In the genomic region with DNA sequence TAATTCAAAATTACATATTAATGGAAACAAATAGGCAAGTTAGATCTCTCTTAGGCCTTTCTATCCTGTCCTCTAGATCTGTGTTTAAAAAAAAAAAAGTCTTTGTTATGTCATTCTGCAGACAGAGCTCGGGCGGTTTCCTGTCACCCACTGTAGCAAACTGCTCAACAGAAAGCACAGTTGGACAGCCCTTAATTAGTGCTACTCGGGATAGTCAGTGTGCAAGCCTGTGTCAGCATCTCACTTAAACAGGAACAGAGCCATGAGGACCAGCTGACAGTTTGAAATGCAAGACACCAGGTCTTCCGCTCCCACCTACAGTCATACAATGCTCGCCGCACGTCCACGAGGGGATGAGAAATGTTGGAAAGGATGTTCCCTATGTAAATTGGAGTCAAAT, we compare ENCODE assay signal across 18 mouse cellular contexts.
"Had no signal": no experiment of that assay in that cellular context is flagged by ENCODE, and none has a peak within 500 bp of the region (broad histone marks: within the 10 kb centered on the region; RNA-seq: fewer than 3 reads in every experiment).

No protein-coding gene starts in this region.

- H3K27ac ChIP-seq: kidney, embryonic 15.5 days; limb, embryonic 15.5 days; liver, embryonic 12.5 days; macrophage; neural tube, embryonic 15.5 days; stomach, embryonic 15.5 days had no signal

- H3K9me3 ChIP-seq: kidney, embryonic 15.5 days; limb, embryonic 15.5 days; liver, embryonic 12.5 days; megakaryocyte, embryonic 14.5 days; neural tube, embryonic 15.5 days; stomach, embryonic 15.5 days had no signal

- ATAC-seq: intestine, embryonic 16.5 days; liver, embryonic 12.5 days had no signal

- H3K4me3 ChIP-seq: kidney, embryonic 15.5 days; limb, embryonic 15.5 days; liver, embryonic 12.5 days; megakaryocyte, embryonic 14.5 days; myocyte; neural tube, embryonic 15.5 days; stomach, embryonic 15.5 days had no signal

- DNase-seq: kidney, adult 2 months; kidney, postnatal 14 days; layer of hippocampus, postnatal 36 days; lung, embryonic 14.5 days; lung, postnatal 14 days; right cerebral cortex, postnatal 4 days; spleen, adult 18-20 months; thymus, adult 2 months; thymus, postnatal 4 days had no signal

- H3K4me2 ChIP-seq: kidney, embryonic 15.5 days; limb, embryonic 15.5 days; liver, embryonic 12.5 days; lung, embryonic 14.5 days; neural tube, embryonic 15.5 days; stomach, embryonic 15.5 days had no signal

- H3K9ac ChIP-seq: kidney, embryonic 15.5 days; limb, embryonic 15.5 days; liver, embryonic 12.5 days; lung, embryonic 14.5 days; neural tube, embryonic 15.5 days; stomach, embryonic 15.5 days had no signal

- H3K27me3 ChIP-seq: kidney, embryonic 15.5 days; limb, embryonic 15.5 days; liver, embryonic 12.5 days; megakaryocyte, embryonic 14.5 days; neural tube, embryonic 15.5 days; stomach, embryonic 15.5 days had no signal

- H3K4me1 ChIP-seq: kidney, embryonic 15.5 days; limb, embryonic 15.5 days; liver, embryonic 12.5 days; megakaryocyte, embryonic 14.5 days; neural tube, embryonic 15.5 days; stomach, embryonic 15.5 days had no signal

- H3K36me3 ChIP-seq: kidney, embryonic 15.5 days; limb, embryonic 15.5 days; liver, embryonic 12.5 days; neural tube, embryonic 15.5 days; stomach, embryonic 15.5 days had no signal
